Mouse (Mus musculus) adrenal gland, adult (tissue): ENCODE data around the gene Uqcrfs1.

Experiments used
- DNase-seq, 2 experiments: peaks; one replicate each; pipeline ENCODE4 v3.0.0; 2022 to 2023; ENCODE audit warnings: low spot score in 1 of 2; ENCODE audit not compliant: inconsistent age in 2 of 2

The Uqcrfs1 gene

GRCm38 (mm10) chr13:30544856-30545604 is at the start of gene Uqcrfs1:
TSS of gene Uqcrfs1 (minus strand) at chr13:30545362.
- DNase-seq = peak; percentile 98 to 99

DNA sequence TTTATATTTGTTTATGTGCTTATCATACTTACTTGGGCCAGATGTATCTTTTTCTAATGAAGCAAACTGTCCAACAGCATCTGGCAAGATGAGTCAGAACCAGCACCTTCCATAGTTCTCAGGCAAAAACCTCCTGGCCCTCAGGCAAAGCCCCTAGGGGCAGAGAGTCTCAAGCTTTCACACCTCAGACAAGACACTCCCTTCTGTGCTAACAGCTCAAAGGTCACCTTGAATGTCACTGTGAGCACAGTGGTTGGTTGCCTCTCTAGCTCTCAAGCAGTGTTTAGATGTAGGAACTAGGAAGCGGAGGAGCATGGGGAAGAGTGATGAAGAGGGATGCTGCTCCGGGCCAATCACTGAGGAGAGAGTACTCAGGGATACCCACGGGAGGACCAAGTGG is 40.6 kb upstream of the Uqcrfs1 start:
- no peak for DNase-seq

- no peak for DNase-seq
Observed at GRCm38 (mm10) chr13:30582541-30582940, 37.4 kb upstream of the Uqcrfs1 start.

GRCm38 (mm10) chr13:30578806-30579205 is 33.6 kb upstream of the Uqcrfs1 start:
- no peak for DNase-seq

- no peak for DNase-seq
Observed at GRCm38 (mm10) chr13:30576819-30577218, 31.7 kb upstream of the Uqcrfs1 start.

DNA sequence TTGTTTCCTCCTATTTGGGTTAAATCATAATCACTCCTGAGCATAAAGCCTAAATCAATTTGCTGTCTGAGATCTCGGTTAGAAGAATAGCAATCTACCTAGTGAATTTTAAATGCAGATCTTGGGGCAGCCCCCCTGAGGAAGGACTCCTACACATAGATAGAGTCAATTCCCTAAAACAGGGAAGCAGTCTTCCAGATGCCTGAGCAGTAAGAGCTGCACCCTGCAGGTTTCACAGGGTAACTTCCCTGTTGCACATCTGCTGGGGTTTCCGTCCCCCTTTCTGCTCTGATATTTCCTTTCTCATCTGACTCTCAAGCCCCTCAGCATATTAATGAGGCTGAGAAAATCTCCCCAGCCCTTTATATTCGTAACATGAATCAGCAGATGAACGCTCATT is 27.8 kb upstream of the Uqcrfs1 start:
- no peak for DNase-seq

- no peak for DNase-seq
Observed at GRCm38 (mm10) chr13:30570182-30570581, 25.0 kb upstream of the Uqcrfs1 start.

- DNase-seq = no peak
Observed at GRCm38 (mm10) chr13:30567571-30567970, 22.4 kb upstream of the Uqcrfs1 start.

DNA sequence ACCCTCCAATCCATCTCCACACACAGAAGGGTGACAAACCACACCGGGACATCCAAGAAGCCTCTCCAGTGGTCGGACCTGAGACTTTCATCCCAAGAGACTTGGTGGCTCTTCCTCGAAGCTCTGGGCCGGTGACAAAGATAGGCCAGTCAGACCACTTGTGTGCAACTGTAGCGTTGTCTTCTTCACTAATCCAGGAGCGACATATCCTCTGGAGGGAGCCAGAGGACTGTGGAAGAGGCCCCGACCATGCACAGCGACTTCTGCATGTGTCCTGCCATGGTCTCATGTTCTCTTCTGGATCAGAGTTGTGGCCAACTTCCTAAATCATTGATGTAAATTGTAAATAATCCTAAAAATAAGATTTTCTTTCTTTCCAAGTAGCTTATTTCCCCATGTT is 21.6 kb upstream of the Uqcrfs1 start:
- DNase-seq = peak; percentile 51 to 80

- DNase-seq = no peak
Observed at GRCm38 (mm10) chr13:30560603-30561002, 15.4 kb upstream of the Uqcrfs1 start.

- DNase-seq = no peak
Observed at GRCm38 (mm10) chr13:30560052-30560451, 14.9 kb upstream of the Uqcrfs1 start.

GRCm38 (mm10) chr13:30557751-30558150 is 12.6 kb upstream of the Uqcrfs1 start:
- DNase-seq = no peak

DNA sequence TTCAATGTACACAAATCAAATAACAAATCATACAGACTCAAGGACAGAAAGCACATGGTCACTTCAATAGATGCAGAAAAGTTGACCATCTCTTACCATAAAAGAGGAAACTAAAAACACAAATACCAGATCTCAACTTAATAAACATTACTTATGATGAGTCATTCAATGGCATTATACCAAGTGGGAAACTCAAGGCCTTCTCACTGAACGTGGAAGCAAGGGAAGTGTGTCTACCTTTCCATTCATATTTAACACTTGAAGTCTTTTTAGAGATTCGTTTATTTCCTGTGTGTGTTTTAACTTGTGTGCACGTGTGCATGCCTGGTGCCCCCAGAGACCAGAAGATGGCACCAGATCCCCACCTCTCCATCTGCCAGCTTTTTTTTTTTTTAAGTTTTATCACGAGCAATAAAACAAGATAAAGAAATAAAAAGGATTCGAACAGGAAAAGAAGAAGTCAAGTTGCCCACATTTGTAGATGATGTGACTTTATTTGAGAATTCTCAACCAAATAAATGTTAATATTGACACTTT is 8.0 kb upstream of the Uqcrfs1 start:
- DNase-seq = peak in 1 of 2 experiments; percentile 72

- DNase-seq = no peak
Observed at GRCm38 (mm10) chr13:30549339-30549738, 4.2 kb upstream of the Uqcrfs1 start.

- DNase-seq = peak; percentile 79 to 96
Observed at GRCm38 (mm10) chr13:30548835-30549234, 3.7 kb upstream of the Uqcrfs1 start.

DNA sequence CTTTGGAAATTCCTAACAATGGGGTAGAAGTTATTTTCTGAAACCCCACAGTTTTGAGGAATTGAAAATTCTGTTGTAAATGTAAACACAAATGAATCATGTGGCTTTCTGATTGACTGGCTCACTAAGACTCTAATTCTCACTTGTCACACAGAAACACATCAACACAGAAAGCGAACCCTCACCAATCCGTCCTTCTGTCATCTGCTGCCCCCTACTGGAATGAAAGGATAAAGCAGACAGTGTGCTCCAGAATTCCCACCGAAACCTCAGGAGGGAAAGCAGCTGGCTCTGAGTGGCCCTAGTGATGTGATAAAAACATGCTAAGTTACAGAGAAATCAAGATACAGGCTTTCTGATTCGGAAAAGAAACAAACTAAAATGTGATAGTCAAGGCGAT is 14.4 kb downstream of the Uqcrfs1 start:
- DNase-seq = peak; percentile 49 to 88

DNA sequence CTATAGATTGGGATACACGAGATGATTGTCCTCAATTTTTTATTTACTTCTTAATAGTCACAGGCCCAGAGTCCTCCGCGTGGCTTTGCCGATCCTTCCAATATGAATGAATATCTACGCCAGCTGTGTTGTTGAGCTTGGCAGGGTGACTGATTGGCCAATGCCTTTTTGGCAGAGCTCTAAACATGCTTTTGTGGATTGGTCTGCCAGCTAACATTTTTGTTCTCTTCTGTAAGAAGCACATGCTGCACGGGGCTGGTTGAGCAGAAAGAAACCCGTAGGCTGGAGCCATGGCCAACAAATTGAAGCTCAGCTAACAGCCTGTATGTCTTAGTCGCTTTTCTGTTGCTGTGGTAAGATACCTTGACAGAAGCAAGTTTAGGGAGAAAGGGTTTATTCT is 20.2 kb downstream of the Uqcrfs1 start:
- DNase-seq = no peak

DNA sequence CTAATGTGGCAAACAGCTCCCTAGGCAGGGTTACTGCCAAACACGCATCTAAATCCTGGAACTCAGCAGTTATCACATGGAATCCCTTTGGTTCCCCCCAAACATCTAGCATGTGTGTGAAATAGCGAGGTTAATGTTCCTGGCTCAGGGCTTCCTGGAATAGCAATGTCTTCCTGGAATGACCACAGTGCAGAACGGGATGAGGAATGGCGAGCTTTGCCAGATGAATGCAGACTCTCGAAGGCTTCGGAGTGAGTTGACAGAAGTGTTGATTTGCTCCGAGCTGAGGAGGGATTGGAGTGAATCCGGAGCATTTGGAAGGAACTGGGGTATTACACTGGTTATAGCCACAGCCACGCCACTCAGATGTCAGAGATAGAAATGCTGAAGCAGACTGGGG is 21.2 kb downstream of the Uqcrfs1 start:
- DNase-seq = no peak

DNA sequence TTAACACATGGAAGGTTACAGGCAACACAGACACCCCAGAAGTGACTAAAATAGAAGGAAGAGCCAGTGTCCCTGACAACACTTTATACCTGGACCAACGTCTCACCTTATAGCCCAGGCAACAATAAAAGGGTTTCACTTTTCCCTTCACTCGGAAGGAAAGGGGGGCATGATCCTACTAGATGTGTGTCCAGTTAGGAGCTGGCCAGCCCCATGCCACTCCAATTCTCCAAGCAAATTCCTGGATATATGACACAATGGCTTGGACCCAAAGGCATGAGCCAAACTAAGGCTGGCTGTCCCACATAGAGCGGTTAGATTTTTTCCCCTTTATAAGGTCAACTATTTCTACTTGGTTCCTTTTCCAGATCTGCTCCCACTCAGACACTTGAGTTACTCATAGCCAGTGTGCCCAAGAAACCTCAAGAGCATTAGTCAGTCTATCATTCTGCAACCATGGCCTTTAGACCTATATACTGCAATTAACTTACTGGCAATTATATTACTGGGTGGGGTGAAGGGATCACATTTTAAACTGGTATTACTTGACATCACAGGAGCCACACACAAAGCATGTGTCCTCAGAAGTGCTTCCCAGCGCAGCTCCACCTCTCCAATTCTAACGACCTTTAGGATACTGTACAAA is 21.8 kb downstream of the Uqcrfs1 start:
- no peak for DNase-seq

DNA sequence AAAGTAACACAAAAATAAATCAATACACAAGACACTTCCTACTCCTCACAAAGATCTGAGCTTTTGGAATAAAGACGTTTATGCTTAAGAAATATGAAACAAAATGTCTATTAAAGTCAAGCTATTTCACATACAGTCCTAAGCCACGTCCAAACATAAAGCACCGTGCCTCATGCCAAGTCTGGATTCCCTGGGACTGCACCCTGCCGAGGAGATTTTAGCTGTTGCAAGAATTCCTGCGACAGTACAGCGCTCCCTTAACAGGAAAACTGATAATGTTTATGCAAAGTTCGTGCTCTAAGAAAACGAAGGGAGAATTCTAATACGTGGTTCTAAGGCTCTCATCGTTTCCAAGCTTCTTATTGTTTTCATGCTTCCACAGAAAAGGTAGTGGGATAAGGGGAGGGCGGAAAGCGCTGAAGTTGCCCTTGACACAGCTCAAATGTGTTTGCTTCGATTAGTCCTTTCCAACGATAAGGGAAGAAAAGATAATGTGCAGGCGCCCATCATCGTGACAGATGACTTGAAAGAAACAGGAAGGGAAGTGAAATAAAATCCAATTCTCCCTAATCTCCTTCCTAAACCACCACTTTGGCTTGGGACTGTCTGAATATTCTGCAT is 23.8 kb downstream of the Uqcrfs1 start:
- DNase-seq = no peak

DNA sequence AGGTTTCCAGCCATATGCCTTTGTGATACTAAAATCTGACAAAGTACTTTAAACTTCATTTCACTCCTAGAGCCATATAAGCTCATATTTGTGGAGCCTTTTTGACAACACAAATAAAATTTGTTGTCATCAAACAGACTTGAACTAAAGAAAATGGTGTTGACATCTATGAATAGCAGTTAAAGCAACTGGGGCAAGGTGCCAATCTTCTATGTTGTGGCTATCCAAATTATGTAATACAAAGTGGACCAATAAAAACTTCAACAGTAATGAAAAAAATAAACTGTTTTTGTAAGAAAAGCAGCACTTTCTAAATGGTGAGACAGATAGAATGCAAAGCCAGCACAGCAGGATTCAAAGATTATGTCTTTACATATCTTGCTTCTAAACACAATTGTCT is 27.0 kb downstream of the Uqcrfs1 start:
- DNase-seq = no peak

- no peak for DNase-seq
Observed at GRCm38 (mm10) chr13:30507651-30508050, 37.5 kb downstream of the Uqcrfs1 start.
